Mouse (Mus musculus): ENCODE results near the gene Shmt1. TPM values are rescaled to one million over a fixed set of nuclear protein-coding genes. Genes with fewer than 3 reads are reported as not detected.

Shmt1 gene
- polyA plus RNA-seq, 1 experiment from 2014 or later, result 2.6 TPM

DNA sequence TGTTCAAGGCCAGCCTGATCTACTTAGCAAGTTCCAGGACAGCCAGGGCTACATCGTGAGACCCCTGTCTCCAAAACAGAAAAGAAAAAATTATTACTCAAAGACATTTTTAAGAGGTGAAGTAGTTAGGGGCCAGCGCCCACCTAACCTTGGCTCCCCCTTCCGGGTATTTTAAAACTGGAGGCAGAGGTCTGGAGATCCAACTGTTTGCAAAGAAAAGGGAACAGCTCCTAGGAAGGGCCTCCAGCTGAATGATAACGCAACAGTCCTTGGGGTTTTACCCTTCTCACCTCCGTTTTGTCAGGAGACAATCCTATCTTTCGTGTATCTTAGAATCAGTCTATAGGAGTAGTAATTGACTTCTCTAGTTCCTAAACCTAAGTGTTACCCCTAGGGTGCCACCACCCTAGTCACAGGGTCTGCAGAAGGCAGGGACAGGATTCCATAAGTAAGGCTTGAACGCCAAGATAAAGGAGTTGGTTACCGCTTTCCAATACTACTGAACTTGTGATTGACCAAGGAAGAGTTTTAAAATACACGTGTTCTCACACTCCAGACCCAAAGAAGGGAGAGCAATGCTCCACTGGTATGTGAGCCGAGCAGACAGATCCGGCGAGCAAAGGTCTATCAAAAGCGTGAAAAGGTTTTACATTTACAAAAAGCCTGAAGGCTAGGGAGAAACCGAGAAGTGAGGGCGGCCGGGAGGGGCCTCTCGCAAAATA is 35.2 kb downstream of the Shmt1 start:
- WGBS (ENCODE audit: missing documents), result 5% methylated on average over 16 of the region's 17 CpGs

DNA sequence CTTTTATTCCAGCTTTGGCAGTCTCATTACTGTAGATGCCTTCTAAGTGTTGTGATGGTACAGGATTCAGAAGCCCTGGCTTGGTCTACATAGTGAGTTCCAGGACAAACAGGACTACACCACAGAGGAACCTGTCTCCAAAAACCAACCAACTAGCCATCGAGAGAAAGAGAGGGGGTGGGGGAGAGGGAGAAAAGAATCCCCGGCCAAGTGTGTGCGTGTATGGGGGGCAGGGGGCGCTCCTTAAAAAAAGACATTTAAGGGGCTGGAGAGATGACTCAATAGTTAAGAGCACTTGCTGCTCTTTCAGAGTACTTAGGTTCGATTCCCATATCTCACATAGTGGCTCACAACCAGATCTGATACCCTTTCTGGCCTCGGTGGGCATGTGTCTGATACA is 35.9 kb downstream of the Shmt1 start:
- Histone ChIP-seq H3K4me3 (ENCODE audit: inconsistent target) (peak overlapping the region; percentile 96), H3K79me2 (ENCODE audit: inconsistent target) (peaks cover 87% of the 10 kb centered on the region), H3K27ac (peak overlapping the region; percentile 99), H3K36me3 (ENCODE audit: inconsistent target) (peaks cover 17% of the 10 kb centered on the region; the same call in 1 of the 2 replicates)
- 54% methylated on average over 6 of the region's 6 CpGs for WGBS (ENCODE audit: missing documents)

More for the DNA sequence above, 35.2 kb downstream of the Shmt1 start:
- Histone ChIP-seq H3K36me3 (ENCODE audit: inconsistent target) (peaks cover 20% of the 10 kb centered on the region; the same call in 1 of the 2 replicates), H3K27ac (peak overlapping the region; percentile 99), H3K79me2 (ENCODE audit: inconsistent target) (peaks cover 87% of the 10 kb centered on the region), H3K4me3 (ENCODE audit: inconsistent target) (peak overlapping the region; percentile 96)

DNA sequence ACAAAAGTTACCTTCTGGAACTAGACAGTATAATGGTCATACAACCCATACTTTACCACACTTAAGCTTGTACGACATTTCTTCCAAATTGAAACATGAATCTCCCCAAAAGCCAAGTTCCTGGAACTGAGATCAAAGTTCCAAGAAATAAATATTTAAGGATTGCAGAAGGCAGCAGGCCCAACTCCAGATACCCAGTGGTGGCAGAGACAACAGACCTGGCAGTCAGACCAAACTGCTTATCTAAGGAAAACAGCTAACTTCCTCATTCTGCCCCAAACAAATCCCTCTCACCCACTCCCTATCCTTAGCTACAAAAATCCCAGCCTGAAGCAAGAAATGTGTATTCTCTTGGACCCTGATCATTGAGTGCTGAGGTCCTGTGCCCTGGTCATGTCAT is 36.7 kb downstream of the Shmt1 start:
- Histone ChIP-seq H3K79me2 (ENCODE audit: inconsistent target) (peaks cover 84% of the 10 kb centered on the region), H3K27ac (peak overlapping the region; percentile 99), H3K4me3 (ENCODE audit: inconsistent target) (no peak overlapping the region; the same call in 1 of the 2 replicates), H3K36me3 (ENCODE audit: inconsistent target) (peaks cover 12% of the 10 kb centered on the region; the same call in 1 of the 2 replicates)
- WGBS (ENCODE audit: missing documents), result 0% methylated on average over 1 of the region's 1 CpGs

DNA sequence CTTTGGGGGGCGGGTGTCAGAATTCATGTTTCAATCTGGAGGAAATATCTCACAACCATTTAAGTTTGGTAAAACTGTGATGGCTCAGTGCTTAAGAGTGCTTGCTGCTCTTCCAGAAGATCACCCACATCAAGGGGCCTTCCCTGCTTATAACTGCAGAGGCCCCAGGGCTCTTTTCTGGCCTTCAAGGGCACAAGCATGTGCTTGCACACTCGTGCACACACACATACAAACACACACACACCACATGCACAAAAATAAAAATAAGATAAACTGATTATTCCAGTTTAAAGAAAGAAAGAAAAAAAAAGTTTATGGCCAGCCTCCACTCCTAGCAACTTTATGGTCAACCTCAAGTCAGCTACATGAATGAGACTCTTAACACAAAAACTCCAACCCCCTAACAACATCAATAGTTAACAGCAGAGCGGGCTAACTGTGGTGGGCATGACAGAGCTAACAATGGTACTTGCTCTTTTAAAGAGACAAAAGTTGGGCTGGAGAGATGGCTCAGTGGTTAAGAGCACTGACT is 37.3 kb downstream of the Shmt1 start:
- Histone ChIP-seq H3K79me2 (ENCODE audit: inconsistent target) (peaks cover 78% of the 10 kb centered on the region), H3K4me3 (ENCODE audit: inconsistent target) (no peak overlapping the region; the same call in 1 of the 2 replicates), H3K27ac (peak overlapping the region; percentile 99), H3K36me3 (ENCODE audit: inconsistent target) (peaks cover 8% of the 10 kb centered on the region; the same call in 1 of the 2 replicates)
- 95% methylated on average over 2 of the region's 3 CpGs for WGBS (ENCODE audit: missing documents)

DNA sequence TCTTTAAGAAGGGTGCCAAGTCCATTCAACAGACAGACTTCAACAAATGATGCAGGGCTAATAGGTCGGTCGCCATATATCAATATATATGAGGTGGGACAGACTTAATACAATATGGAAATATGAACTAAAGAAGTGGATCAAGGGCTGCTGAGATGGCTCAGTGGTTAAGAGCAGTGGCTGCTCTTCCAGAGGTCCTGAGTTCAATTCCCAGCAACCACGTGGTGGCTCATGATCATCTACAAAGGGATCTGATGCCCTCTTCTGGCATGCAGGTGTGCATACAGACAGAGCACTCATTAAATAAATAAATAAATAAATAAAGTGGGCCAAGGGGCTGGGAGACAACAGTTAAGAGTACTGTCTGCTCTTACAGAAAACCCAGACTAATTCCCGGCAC is 39.4 kb downstream of the Shmt1 start:
- peaks cover 80% of the 10 kb centered on the region for H3K79me2 ChIP-seq (ENCODE audit: inconsistent target)
- no peak overlapping the region for H3K27ac ChIP-seq
- 92% methylated on average over 4 of the region's 4 CpGs for WGBS (ENCODE audit: missing documents)
- no peak overlapping the region for H3K4me3 ChIP-seq (ENCODE audit: inconsistent target)
- H3K36me3 ChIP-seq (ENCODE audit: inconsistent target), result no peaks in the 10 kb centered on the region

DNA sequence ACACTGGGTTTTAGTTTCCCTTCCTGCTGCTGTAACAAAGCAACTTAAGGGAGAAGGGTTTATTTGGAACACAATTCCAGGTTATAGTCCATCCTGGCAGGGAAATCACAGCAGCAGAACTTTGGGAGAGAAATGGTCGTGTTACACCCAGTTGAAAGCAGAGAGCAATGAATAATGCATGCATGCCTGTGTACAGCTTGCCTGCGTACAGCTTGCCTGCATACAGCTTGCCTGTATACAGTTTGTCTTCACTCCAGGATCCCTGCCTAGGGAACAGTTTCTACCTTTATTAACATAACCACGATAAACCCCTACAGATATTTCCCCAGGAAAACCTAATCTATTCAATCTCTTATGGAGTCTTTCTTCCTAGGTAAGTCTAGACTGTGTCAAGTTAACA is 40.7 kb downstream of the Shmt1 start:
- Histone ChIP-seq H3K4me3 (ENCODE audit: inconsistent target) (no peak overlapping the region), H3K79me2 (ENCODE audit: inconsistent target) (peaks cover 90% of the 10 kb centered on the region), H3K27ac (peak overlapping the region; percentile 81), H3K36me3 (ENCODE audit: inconsistent target) (no peaks in the 10 kb centered on the region)
- WGBS (ENCODE audit: missing documents), result 97% methylated on average over 3 of the region's 3 CpGs

DNA sequence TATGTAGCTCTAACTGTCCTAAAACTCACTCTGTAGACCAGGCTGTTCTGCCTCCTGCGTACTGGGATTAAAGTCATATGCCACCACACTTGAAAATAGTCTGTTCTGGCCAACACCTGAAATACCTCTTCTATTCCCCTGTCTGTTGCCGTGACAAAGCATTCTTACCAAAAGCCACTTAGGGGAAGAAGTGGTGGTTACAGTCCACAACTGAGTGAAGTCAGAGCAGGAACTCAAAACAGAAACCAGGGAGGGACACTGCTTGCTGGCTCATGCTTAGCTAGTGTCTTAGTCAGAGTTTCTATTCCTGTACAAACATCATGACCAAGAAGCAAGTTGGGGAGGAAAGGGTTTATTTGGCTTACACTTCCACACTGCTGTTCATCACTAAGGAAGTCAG is 42.2 kb downstream of the Shmt1 start:
- 3% methylated on average over 2 of the region's 2 CpGs for WGBS (ENCODE audit: missing documents)

DNA sequence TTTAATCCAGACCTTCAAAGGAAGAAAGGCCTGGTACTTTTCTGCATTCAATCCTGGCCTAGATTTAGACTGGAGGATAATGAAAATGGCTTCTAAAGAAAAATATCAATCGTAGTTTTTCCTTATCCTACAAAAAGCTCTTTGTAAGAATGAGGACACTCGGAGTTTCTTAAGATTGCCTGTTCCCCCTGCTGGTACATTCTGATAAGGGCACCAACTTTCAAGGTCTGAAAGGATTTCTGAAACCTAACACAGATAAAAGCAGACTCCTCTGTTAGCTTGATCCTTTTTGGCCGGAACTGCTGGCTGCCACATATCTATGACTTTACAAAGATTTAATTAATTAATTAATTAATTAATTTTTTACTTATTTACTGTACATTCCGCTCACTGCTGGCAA is 44.5 kb downstream of the Shmt1 start:
- H3K79me2 ChIP-seq (ENCODE audit: inconsistent target), result peaks cover 80% of the 10 kb centered on the region
- H3K36me3 ChIP-seq (ENCODE audit: inconsistent target), result no peaks in the 10 kb centered on the region; the same call in 1 of the 2 replicates
- H3K4me3 ChIP-seq (ENCODE audit: inconsistent target), result no peak overlapping the region
- no peak overlapping the region for H3K27ac ChIP-seq
- 90% methylated on average over 4 of the region's 4 CpGs for WGBS (ENCODE audit: missing documents)

More for the DNA sequence above, 42.2 kb downstream of the Shmt1 start:
- H3K36me3 ChIP-seq (ENCODE audit: inconsistent target), result no peaks in the 10 kb centered on the region; the same call in 1 of the 2 replicates
- H3K79me2 ChIP-seq (ENCODE audit: inconsistent target), result peaks cover 91% of the 10 kb centered on the region
- peak overlapping the region; percentile 81 for H3K27ac ChIP-seq
- peak overlapping the region; percentile 22; the same call in 1 of the 2 replicates for H3K4me3 ChIP-seq (ENCODE audit: inconsistent target)

DNA sequence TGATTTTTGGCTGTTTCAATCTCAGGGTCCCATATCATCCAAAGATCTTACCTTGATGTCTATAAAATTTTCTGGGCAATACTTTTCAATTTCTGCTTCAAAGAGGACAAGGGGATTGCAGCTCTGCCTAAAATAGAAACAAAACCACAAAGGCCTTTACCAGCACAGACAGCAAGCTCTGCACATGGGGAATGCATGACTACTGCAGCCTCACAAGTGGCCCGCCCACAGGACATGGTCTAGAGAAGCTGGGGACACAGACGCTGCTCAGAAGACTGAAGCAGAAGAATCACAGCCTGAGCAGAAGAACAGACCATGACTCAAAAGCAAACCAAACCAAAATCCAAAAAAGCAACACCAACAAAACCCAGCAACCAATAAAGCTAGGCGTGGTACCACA is 49.8 kb downstream of the Shmt1 start:
- no peak overlapping the region for H3K4me3 ChIP-seq (ENCODE audit: inconsistent target)
- H3K79me2 ChIP-seq (ENCODE audit: inconsistent target), result peaks cover 36% of the 10 kb centered on the region
- H3K27ac ChIP-seq, result peak overlapping the region; percentile 57
- peaks cover 21% of the 10 kb centered on the region; the same call in 1 of the 2 replicates for H3K36me3 ChIP-seq (ENCODE audit: inconsistent target)
- 47% methylated on average over 3 of the region's 3 CpGs for WGBS (ENCODE audit: missing documents)

DNA sequence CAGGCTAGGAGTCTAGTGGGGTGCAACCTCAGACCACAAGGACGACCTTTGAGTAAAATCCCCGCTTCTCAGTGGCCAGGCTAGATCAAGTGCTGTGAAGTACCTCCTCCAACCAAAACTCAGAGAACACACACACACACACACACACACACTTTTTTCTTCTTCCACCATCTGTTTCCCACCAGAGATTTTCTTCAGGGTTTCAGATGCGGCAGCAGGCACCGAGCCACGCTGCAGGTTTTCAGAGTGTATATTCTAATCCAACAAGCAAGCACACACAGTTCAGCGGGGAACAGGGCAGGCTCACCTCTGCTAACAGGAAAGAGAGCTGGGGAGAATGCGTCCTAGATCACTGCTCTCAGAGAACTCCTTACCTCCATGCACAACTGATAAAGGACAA is 55.9 kb downstream of the Shmt1 start:
- H3K4me3 ChIP-seq (ENCODE audit: inconsistent target), result no peak overlapping the region
- 93% methylated on average over 7 of the region's 7 CpGs for WGBS (ENCODE audit: missing documents)
- no peaks in the 10 kb centered on the region for H3K79me2 ChIP-seq (ENCODE audit: inconsistent target)
- H3K27ac ChIP-seq, result no peak overlapping the region
- H3K36me3 ChIP-seq (ENCODE audit: inconsistent target), result peaks cover 76% of the 10 kb centered on the region

DNA sequence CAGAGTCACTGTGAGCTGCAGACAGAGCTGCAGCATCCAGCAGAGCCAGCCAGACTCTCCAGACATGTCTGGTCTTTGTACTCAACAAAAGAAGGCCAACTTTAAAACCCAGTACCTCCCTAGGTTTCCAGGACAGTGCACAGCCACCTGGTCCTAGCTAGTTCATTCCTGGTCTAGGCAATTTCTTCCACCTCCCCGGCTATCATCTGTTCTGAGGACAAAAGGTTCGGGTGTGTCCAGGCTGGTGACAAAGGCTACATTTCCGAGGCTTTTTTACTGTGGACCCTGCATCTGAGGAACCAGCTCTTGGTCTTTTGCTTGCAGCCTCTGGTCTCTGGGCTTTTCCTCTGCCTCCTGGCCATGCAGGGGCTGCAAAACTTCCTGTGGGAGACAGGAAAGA is 71.2 kb downstream of the Shmt1 start:
- Histone ChIP-seq H3K36me3 (ENCODE audit: inconsistent target) (peaks cover 62% of the 10 kb centered on the region), H3K4me3 (ENCODE audit: inconsistent target) (no peak overlapping the region), H3K79me2 (ENCODE audit: inconsistent target) (no peaks in the 10 kb centered on the region), H3K27ac (no peak overlapping the region)
- 100% methylated on average over 3 of the region's 3 CpGs for WGBS (ENCODE audit: missing documents)

Other genes with a start within 250 kb of the Shmt1 start
- 4.8 to 11.6 TPM (median 9.7 TPM) in 3 replicates for gene Llgl1, start 112.0 kb downstream of the Shmt1 start, polyA plus RNA-seq (2018)
- 123 to 157 TPM (median 153 TPM) in 3 replicates for gene Flii, start 84.5 kb downstream of the Shmt1 start, polyA plus RNA-seq (2018)
- 5.2 to 12.7 TPM (median 9.1 TPM) in 3 replicates for gene Mief2, start 83.3 kb downstream of the Shmt1 start, polyA plus RNA-seq (2018)
- 8.7 to 12.0 TPM (median 11.4 TPM) in 3 replicates for gene Top3a, start 34.4 kb downstream of the Shmt1 start, polyA plus RNA-seq (2018)
- gene Smcr8, start 34.2 kb downstream of the Shmt1 start, polyA plus RNA-seq (2018), result 33.1 to 38.1 TPM (median 34.4 TPM) in 3 replicates
- 13.5 to 24.5 TPM (median 13.5 TPM) in 3 replicates for gene Dhrs7b, start 18.9 kb upstream of the Shmt1 start, polyA plus RNA-seq (2018)
- 18.3 to 26.9 TPM (median 20.6 TPM) in 3 replicates for gene Tmem11, start 67.6 kb upstream of the Shmt1 start, polyA plus RNA-seq (2018)
- gene Natd1, start 103.0 kb upstream of the Shmt1 start, polyA plus RNA-seq (2018), result 10.5 to 34.7 TPM (median 31.3 TPM) in 3 replicates
- gene Map2k3, start 120.3 kb upstream of the Shmt1 start, polyA plus RNA-seq (2018), result 27.6 to 67.9 TPM (median 38.6 TPM) in 3 replicates
- gene Kcnj12, start 210.8 kb upstream of the Shmt1 start, polyA plus RNA-seq (2018), result not detected in 3 replicates

Data from macrophage (primary cell).